Mouse (Mus musculus) cortical plate, adult 2 months (tissue): ENCODE data around the gene Adgrv1.

Source experiments
- CTCF ChIP-seq: fragments of 200-500 bp; IDR thresholded peaks from 2 replicates; pipeline ENCODE4 v1.5.1; 2011; ENCODE audit warnings: mild to moderate bottlenecking, control low read depth, low read length; ENCODE audit not compliant: insufficient read depth; ENCODE audit errors: extremely low read depth
- POLR2A ChIP-seq: fragments of 200-500 bp; IDR thresholded peaks from 2 replicates; pipeline ENCODE4 v1.6.1; 2011; ENCODE audit warnings: mild to moderate bottlenecking, low read length, control low read depth; ENCODE audit not compliant: insufficient read depth; ENCODE audit errors: extremely low read depth

- TF ChIP-seq CTCF (no peak), POLR2A (no peak)
Observed at GRCm38 (mm10) chr13:81238855-81239254, 394.1 kb downstream of the Adgrv1 start.
